Mouse (Mus musculus) liver, embryonic 16.5 days (tissue): ENCODE results near the gene Pla2g10. TPM values are rescaled to one million over a fixed set of nuclear protein-coding genes. Genes with fewer than 3 reads are reported as not detected.
A peak's percentile ranks its signal among the peaks of the same experiment; 100 is the strongest.

ENCODE experiments used
- ATAC-seq: fragments of 200-750 bp; cut with Nextera tagmentation; 2 replicates; pipeline ENCODE4 v1.8.0; 2017; ENCODE audit warnings: low read depth, mild to moderate bottlenecking, moderate number of reproducible peaks, moderate library complexity
- H3K27ac ChIP-seq: fragments of 300-500 bp; sonication (generic); 2 replicates; pipeline ENCODE4 v1.5.1; 2014; ENCODE audit warnings: mild to moderate bottlenecking, low read length
- H3K27me3 ChIP-seq: fragments of 300-500 bp; sonication (generic); 2 replicates; pipeline ENCODE4 v1.6.1; 2014; ENCODE audit warnings: low read depth, low read length, mixed read lengths; ENCODE audit not compliant: control insufficient read depth, insufficient read depth
- H3K36me3 ChIP-seq: fragments of 300-500 bp; sonication (generic); 2 replicates; pipeline ENCODE4 v1.6.1; 2014; ENCODE audit warnings: mild to moderate bottlenecking; ENCODE audit not compliant: control insufficient read depth, insufficient read depth
- H3K4me1 ChIP-seq: fragments of 300-500 bp; sonication (generic); 2 replicates; pipeline ENCODE4 v1.6.1; 2014; ENCODE audit warnings: low read depth, low read length, mixed read lengths; ENCODE audit not compliant: control insufficient read depth
- H3K4me2 ChIP-seq: fragments of 300-500 bp; sonication (generic); 2 replicates; pipeline ENCODE4 v1.6.1; 2014; ENCODE audit warnings: low read depth, low read length, mixed read lengths
- H3K4me3 ChIP-seq: fragments of 300-500 bp; sonication (generic); 2 replicates; pipeline ENCODE4 v1.5.1; 2014; ENCODE audit warnings: low read depth, mild to moderate bottlenecking, low read length
- H3K9ac ChIP-seq: fragments of 300-500 bp; sonication (generic); 2 replicates; pipeline ENCODE4 v1.6.1; 2014; ENCODE audit warnings: low read depth, low read length
- H3K9me3 ChIP-seq: fragments of 300-500 bp; sonication (generic); replicated peaks from 2 replicates; pipeline ENCODE4 v1.6.1; 2016; ENCODE audit warnings: low read length; ENCODE audit not compliant: control insufficient read depth
- WGBS: fragments of 180-500 bp; shearing (Covaris S2); extraction: QIAGEN DNeasy Blood & Tissue Kit; methylation state at CpG from one replicate; pipeline ENCODE4 v1.1.7; 2014; ENCODE audit not compliant: insufficient replicate concordance; 5-methylcytosine and 5-hydroxymethylcytosine counted together
- polyA plus RNA-seq: library from polyadenylated mRNA; unstranded; fragments of >200 nt; fragmentation: Nextera tagmentation; extraction: Ambion mirVana; gene quantifications from 2 replicates; pipeline ENCODE4 v1.2.1, GENCODE M21; 2015

The Pla2g10 gene
- polyA plus RNA-seq, 1 experiment from 2014 or later: 0.08 TPM

DNA sequence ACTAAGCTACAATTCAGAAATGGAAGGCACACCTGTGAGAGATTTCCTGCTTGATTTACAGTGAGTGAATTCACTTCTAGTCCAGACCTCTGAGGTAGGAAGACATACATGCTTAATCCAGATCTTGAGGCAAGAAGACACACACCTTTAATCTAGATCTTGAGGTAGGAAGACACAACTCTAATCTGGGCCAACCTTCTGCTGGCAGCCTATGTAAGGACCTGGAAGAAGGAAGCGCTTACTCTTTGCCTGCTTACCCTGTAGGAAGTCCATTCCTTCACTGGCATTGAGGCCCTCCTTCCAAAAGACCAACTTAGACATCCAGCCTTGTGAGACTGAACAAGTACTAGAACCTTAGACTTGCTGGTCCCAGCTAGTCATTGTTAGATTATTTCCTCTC, 61.5 kb downstream of the Pla2g10 start:
- no peaks in the 10 kb centered on the region for H3K9me3 ChIP-seq
- no peak overlapping the region for H3K4me2 ChIP-seq
- H3K27me3 ChIP-seq: no peaks in the 10 kb centered on the region
- H3K27ac ChIP-seq: no peak overlapping the region
- H3K36me3 ChIP-seq: no peaks in the 10 kb centered on the region
- no peak overlapping the region for H3K4me3 ChIP-seq
- peaks cover 26% of the 10 kb centered on the region for H3K4me1 ChIP-seq
- WGBS: 83% methylated on average over 1 of the region's 1 CpGs
- ATAC-seq: no peak
- H3K9ac ChIP-seq: no peak overlapping the region

GRCm38 (mm10) chr16:13668402-13669108, 62.2 kb downstream of the Pla2g10 start:
- H3K4me2 ChIP-seq: peak overlapping the region; percentile 82
- WGBS: 60% methylated on average over 10 of the region's 10 CpGs
- H3K4me1 ChIP-seq: peaks cover 26% of the 10 kb centered on the region
- ATAC-seq: no peak
- H3K9ac ChIP-seq: peak overlapping the region; percentile 83
- H3K27ac ChIP-seq: peak overlapping the region; percentile 74
- H3K9me3 ChIP-seq: no peaks in the 10 kb centered on the region
- H3K27me3 ChIP-seq: no peaks in the 10 kb centered on the region
- H3K36me3 ChIP-seq: no peaks in the 10 kb centered on the region
- peak overlapping the region; percentile 87 for H3K4me3 ChIP-seq

GRCm38 (mm10) chr16:13667878-13668343, 62.9 kb downstream of the Pla2g10 start, which contains the start of gene Parn:
TSS of gene Parn (minus strand) at chr16:13668170.
- H3K9me3 ChIP-seq: no peaks in the 10 kb centered on the region
- no peaks in the 10 kb centered on the region for H3K36me3 ChIP-seq
- peak within 1 kb of the TSS; percentile 74 for H3K27ac ChIP-seq
- peak within 1 kb of the TSS; percentile 87 for H3K4me3 ChIP-seq
- no peaks in the 10 kb centered on the region for H3K27me3 ChIP-seq
- H3K9ac ChIP-seq: peak within 1 kb of the TSS; percentile 83
- H3K4me2 ChIP-seq: peak within 1 kb of the TSS; percentile 82
- under 1% methylated on average over 35 of the region's 35 CpGs for WGBS
- peaks cover 22% of the 10 kb centered on the region for H3K4me1 ChIP-seq
- peak; percentile 78 for ATAC-seq

Other genes with a start within 250 kb of the Pla2g10 start
- gene Parn, start 62.8 kb downstream of the Pla2g10 start, polyA plus RNA-seq: 14.9 and 15.2 TPM in 2 replicates
- 15.9 and 16.5 TPM in 2 replicates for gene Bfar, start 59.1 kb downstream of the Pla2g10 start, polyA plus RNA-seq
- 2.0 and 2.5 TPM in 2 replicates for gene 3110001I22Rik, start 59.1 kb downstream of the Pla2g10 start, polyA plus RNA-seq
- 17.4 and 18.7 TPM in 2 replicates for gene Rrn3, start 49.7 kb upstream of the Pla2g10 start, polyA plus RNA-seq
- 34.9 and 40.2 TPM in 2 replicates for gene Ntan1, start 87.9 kb upstream of the Pla2g10 start, polyA plus RNA-seq
- gene Pdxdc1, start 172.1 kb upstream of the Pla2g10 start, polyA plus RNA-seq: 24.3 and 25.2 TPM in 2 replicates
- gene Mpv17l, start 172.2 kb upstream of the Pla2g10 start, polyA plus RNA-seq: 2.2 and 2.8 TPM in 2 replicates